Mouse (Mus musculus): ENCODE data around the gene Sorcs2.

The Sorcs2 gene

DNA sequence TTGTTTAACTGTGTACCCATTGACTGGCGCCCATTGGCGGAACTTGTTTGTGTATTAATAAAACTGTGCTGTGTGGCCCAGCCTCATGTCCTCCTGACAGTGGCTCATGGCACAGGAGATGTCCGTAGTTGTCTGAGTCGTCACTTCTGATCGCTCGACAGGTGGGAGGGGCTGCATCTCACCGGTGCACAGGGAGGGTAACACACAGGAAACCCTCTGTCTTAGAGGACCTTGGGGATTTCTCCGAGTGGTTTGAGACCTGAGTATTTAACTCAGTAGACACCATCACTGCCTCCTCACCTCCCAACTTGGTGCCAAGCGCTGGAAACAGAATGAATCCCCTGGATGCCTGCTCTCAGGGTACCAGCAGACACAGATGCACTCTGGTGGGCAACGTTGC is 394.1 kb downstream of the Sorcs2 start:
- DNase-seq (ENCODE audit: extremely low spot score) = no peak

DNA sequence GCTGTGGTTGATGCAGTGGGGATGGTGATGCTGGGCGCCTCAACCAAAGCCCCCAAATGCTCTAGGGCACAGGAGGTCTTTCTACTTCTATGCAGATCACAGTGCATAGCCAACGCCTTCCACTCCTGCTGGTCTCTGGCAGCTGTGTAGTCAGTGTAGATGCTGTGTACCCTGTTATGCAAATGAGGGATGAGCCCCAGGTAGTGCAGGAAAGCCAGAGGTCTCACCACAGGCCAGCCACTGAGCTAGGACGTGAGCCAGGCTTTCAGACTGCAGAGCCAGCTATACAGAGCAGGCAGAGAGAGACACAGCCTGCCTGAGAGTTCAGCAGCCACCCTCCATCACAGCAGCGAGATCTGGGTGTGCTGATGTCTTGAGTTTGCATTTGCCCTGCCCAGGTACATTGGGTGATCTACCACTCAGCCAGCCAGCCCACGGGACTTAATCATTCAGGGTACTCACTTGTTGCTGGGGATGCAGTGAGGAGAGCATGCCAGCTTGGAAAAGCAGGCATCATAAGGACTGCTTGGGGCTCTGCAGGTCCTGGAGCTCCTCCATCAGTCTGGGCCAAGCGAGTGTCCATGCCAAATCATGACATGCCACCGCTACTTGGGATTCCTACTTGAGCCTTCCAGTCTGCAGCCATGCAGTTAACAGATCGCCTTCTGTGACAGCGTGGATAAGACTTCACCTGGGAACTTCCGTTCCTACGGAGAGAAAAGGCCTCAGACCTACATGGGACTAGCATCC is 407.8 kb downstream of the Sorcs2 start:
- no peak for DNase-seq (ENCODE audit: extremely low spot score)

DNA sequence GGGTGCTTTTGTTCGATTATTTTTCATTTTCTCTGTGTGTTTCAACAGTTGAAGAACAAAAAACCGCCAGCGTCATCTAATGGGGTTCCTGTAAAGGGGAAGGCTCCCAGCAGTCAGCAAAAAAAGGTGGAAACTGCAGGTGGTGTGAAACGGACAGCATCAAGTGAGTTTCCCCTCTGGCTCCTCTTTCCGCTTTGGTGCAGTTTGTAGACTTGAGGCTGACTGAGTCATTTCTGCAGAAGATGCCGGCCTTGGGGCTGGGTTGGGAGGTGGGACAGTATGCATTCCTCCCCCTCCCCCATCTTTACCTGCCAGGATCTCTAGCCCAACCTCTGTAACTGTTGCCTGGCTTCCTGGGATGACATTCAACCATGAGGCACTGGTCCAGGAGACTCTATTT is 408.4 kb downstream of the Sorcs2 start:
- DNase-seq (ENCODE audit: extremely low spot score) = no peak

DNA sequence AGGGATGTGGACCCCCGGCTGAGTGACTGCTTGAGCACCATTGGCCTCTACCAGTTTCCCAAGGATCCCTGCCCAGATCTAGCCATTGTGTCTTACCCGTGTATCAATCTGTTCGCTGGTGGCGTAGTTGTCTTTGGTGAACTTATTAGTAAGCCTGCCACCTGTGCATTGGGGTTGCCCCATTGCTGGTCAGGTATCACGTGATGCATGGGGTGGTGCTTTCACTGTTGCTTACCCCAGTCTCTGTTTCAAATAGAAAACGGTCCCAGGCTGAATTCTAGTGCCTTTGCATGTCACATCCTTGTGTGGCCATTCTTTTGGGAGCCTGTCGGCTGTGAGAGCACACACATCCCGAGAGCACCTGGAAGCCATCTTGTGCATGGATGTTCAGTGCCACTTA is 409.9 kb downstream of the Sorcs2 start:
- DNase-seq (ENCODE audit: extremely low spot score) = no peak

DNA sequence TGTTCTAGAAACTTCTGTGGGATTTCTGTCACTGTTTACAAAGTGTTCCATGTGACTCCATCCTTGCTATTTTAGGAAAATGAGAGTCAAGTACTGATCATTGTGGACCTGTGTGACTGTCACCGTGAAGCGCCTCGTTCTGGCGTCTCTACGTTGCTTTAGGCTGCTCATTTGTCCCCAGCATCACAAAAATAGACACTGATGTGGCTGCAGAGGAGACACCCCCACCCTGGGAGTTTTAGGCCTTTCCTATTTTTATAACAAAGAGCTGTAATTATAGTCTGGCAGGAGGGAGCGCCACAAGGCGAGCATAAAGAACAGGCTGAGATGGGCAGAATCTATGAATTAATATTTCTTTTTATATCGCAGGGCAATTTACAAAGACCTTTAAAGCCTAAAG is 412.3 kb downstream of the Sorcs2 start:
- no peak for DNase-seq (ENCODE audit: extremely low spot score)

DNA sequence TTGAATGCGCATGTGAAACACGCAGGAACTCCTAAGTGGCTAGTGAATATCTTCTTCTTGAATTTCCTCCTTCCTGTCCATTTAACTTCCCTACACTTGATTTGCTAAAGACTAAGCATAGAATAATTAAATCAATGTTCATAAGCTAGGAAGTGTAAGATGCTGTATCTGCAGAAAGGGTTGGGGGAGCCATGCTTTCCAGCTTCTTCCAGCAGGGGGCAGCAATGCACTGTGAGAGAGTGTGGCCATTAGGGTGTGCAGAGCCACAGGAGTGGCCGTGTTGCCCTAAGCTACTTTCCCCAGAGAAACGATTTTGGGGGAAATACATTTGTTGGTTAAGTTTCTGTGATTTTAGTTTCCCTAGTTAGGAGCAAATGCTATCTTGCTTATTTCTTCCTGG is 416.0 kb downstream of the Sorcs2 start:
- DNase-seq (ENCODE audit: extremely low spot score) = peak; percentile 82

DNA sequence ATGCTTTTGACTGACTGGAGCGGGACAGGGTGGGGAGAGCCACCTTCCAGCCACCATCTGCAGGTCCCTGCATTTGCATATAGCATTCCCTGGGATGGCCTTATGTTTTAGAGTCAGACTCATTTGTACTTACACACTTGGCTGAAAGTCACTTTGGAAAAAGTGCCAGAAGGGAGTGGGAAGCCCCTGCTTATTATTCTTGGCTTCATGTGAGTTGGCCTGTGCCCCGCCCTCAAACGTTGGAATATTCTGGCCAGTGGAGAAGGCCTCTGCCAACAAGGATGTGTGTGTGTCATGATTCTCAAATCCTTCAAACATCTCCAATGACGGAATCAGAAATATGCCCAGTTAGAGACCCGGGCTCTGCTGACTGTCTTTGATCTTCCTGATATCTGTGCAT is 416.6 kb downstream of the Sorcs2 start:
- no peak for DNase-seq (ENCODE audit: extremely low spot score)

DNA sequence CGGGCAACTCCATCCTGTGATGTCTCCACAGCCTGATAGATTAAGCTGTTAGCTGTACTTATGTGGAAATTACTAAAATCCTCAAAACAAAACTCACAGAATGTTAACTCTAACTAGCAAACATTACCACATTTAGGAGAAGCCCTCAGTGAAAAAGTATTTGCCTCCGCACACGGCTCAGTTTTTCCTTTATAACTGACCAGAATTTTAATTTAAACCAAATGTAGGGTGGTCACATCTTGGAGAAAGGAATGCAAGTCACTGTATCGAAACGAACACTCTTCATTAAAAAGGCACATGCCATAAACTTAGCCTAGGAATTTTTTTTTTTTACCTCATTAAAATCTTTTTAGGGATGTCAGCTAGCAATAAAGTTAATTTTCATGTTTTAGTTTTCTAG is 417.4 kb downstream of the Sorcs2 start:
- DNase-seq (ENCODE audit: extremely low spot score) = no peak

DNA sequence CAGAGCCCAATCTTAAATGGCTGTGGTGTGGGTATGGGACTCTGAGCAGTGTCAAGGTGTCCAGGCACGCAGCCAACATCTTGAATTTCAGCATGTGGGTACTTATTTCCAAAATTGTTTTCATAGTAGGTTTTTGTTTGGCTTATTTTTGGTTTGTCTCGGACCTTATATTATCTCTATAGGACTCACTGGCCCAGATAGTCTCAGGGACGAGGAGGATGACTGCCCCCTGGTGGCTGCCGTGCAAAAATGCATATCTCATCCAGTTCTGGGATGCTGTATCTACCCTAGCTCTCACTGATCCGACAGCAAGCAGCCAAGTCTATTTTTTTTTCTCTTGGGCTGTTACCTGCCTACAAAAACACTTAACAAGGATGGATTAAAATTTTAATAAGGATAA is 422.3 kb downstream of the Sorcs2 start:
- peak; percentile 67 for DNase-seq (ENCODE audit: extremely low spot score)

DNA sequence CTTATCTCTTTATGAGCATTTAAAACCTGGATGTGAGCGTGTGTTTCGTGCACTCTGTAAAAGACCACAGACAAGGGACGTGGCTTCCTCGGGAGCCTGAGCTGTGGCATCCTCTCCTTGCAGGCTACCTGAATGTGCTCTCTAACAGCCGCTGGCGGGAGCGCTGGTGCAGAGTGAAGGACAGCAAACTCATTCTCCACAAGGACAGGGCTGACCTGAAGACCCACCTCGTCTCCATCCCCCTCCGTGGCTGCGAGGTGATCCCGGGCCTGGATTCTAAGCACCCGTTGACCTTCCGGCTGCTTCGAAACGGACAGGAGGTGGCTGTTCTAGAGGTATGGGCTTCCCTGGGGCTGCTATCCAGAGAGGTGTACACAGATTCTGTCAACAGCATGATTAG is 423.7 kb downstream of the Sorcs2 start:
- no peak for DNase-seq (ENCODE audit: extremely low spot score)

DNA sequence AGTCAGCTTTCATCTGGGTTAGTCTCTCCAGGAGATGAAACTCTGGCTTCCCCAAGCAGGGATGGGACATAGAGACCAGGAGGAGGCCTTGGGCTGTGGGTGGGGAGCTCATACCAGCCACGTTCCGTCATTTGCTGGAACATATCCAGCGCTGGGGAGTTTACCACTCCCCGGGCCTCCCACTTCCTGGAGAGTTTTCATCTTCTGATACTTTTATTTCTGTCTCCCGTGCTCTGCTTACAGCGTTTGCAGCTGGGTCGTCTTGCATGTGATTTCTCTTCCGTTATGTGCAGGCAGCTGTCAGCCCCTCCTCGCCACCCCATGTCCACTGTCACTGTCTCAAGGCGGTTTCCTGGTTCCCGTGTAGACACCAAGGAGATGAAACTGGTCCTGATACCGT is 424.1 kb downstream of the Sorcs2 start:
- DNase-seq (ENCODE audit: extremely low spot score) = no peak

DNA sequence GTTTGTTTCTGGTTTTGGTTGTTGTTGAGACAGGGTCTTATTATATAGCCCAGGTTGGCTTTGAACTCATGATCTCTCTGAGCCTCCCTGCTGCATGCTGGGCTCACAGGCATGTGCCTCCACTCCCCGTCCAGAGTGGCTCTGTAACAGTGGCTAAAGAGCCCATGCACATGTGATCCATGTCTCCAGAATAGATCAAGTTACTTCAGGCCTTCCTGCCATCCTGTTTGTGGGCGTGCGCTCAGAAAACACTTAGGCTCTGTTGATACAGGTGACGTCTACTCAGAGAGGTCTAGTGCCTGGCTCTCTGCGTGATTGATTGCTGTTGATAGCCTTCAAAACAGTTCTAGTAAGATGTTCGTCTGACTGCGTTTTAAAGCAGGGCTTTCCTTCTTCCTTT is 425.2 kb downstream of the Sorcs2 start:
- DNase-seq (ENCODE audit: extremely low spot score) = no peak

DNA sequence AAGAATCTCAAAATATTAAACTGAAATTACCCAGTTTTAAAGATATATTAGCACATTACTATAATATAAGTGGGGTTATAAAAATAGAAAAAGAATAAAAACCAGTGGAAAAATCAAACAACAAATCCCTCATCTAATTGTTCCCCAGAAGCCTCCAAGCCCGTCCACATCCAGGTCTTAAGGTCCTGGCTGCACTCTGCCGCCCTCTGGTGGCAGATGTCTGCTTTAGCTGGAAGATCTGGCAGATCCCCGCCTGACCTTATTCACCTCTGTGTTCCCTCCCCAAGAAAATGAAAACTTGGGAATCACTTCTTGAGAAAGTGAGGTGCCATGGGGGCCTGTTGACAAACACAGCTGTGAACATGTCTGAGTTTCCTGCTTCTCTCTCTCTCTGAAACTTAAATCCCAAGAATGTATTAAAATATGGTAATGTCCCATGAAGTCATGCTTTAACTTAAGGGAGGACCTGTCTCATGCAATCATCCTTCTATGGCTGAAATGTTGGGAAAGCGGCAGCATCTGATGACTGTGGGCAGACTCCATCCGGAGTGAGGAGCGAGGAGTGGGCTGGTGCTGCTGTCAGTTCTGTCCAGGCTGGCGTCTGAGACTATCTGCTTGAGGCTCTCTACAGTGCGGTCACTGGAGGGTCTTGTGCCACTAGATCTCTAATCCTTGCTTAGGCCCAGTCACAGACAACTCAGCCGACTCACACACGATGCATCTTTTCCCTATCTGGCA is 425.9 kb downstream of the Sorcs2 start:
- peak; percentile 65 for DNase-seq (ENCODE audit: extremely low spot score)

DNA sequence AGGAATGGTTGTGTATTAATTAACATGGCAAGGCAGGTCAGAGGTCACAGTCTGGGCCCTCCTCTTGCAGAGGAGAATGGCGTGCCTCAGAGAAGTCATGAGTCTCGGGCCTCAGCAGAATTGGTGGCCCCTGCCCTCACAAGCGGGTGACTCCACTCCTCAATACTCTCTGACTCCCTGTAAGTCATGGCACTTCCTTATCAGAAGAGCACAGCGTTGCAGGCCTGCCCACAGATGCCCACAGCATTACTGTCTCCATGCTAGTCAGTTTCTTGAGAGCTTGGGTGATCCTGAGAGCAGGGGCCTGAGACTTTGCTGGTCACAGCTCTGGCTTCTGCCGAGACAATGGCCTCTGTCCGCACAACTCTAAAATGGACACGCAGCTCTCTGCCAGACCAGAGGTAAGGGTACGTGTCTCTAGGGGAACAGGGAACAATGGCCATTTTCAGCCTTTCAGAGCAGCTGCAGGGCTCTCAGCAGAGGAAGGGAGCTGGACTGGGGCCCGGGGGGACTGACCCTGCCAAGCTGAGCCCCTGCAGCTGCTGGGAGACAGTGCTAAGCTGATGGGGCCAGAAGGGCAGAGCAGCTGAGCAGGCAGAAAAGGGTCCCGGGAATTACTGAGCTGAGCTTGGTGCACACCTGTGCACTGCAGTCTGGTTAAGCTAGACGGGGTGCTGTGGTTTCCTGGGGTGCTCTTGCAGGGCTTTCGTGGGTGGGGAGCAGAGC is 427.4 kb downstream of the Sorcs2 start:
- DNase-seq (ENCODE audit: extremely low spot score) = no peak

DNA sequence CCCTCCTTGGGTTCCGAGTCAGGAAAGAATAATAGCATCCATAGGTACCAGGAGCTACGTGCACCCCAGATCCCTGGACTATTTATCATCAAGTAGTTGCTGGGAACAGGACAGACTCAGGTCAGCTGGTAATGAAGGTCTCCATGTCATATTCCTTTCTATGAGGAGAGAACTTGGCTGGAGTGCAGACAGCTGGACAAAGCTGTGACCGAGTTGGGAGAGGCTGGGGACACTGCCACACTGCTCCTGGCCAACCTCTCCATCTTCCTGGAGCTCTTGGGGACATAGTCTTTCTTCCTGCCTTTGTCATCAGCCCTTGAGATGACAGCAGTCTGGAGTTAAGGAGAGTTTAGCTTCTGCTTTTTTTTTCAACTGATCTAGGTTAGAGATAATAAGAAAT is 428.1 kb downstream of the Sorcs2 start:
- DNase-seq (ENCODE audit: extremely low spot score) = no peak

Data from embryo, embryonic 9.5 days (tissue).